Mouse (Mus musculus) hindbrain, postnatal 0 days (tissue): ENCODE data around the gene Itsn2. TPM values are rescaled to one million over a fixed set of nuclear protein-coding genes. Genes with fewer than 3 reads are reported as not detected.
"Not testable (repeated sequence)": the region's sequence is repeated elsewhere in the genome, so short reads cannot be mapped to it uniquely, and the experiment has no call there.

ENCODE experiments used
- ATAC-seq: fragments of 200-750 bp; cut with Nextera tagmentation; 2 replicates; pipeline ENCODE4 v1.8.0; 2017; ENCODE audit warnings: mild to moderate bottlenecking, moderate TSS enrichment, moderate library complexity
- DNase-seq: peaks from one replicate; pipeline ENCODE4 v3.0.0-alpha.2; 2015; ENCODE audit warnings: low spot score
- H3K27ac ChIP-seq: fragments of 300-500 bp; sonication (generic); 2 replicates; pipeline ENCODE4 v1.5.1; 2014; ENCODE audit warnings: mild to moderate bottlenecking
- H3K27me3 ChIP-seq: fragments of 300-500 bp; sonication (generic); 2 replicates; pipeline ENCODE4 v1.6.1; 2014; ENCODE audit warnings: low read length, mixed read lengths; ENCODE audit not compliant: insufficient read depth
- H3K36me3 ChIP-seq: fragments of 300-500 bp; sonication (generic); 2 replicates; pipeline ENCODE4 v1.6.1; 2014; ENCODE audit warnings: low read length, mixed read lengths; ENCODE audit not compliant: insufficient read depth
- H3K4me1 ChIP-seq: fragments of 300-500 bp; sonication (generic); 2 replicates; pipeline ENCODE4 v1.6.1; 2014; ENCODE audit warnings: antibody characterized with exemption, low read length, mixed read lengths; ENCODE audit not compliant: insufficient read depth
- H3K4me2 ChIP-seq: fragments of 300-500 bp; sonication (generic); 2 replicates; pipeline ENCODE4 v1.6.1; 2014; ENCODE audit warnings: low read depth, mild to moderate bottlenecking, low read length, moderate library complexity, mixed read lengths
- H3K4me3 ChIP-seq: fragments of 300-500 bp; sonication (generic); 2 replicates; pipeline ENCODE4 v1.5.1; 2014; ENCODE audit warnings: low read length
- H3K9ac ChIP-seq: fragments of 300-500 bp; sonication (generic); replicated peaks from 2 replicates; pipeline ENCODE4 v1.6.1; 2014; ENCODE audit warnings: mild to moderate bottlenecking, low read length, moderate library complexity, mixed read lengths
- H3K9me3 ChIP-seq: fragments of 300-500 bp; sonication (generic); 2 replicates; pipeline ENCODE4 v1.6.1; 2016; ENCODE audit warnings: low read length, mixed read lengths
- CTCF ChIP-seq: IDR thresholded peaks from 2 replicates; pipeline ENCODE4 v1.5.1; 2016; ENCODE audit warnings: antibody characterized with exemption, control low read depth, low read depth
- WGBS: fragments of 180-500 bp; shearing (Covaris S2); extraction: QIAGEN DNeasy Blood & Tissue Kit; methylation state at CpG from one replicate; pipeline ENCODE4 v1.1.7; 2014; 5-methylcytosine and 5-hydroxymethylcytosine counted together
- polyA plus RNA-seq: library from polyadenylated mRNA; unstranded; fragments of >200 nt; fragmentation: Nextera tagmentation; extraction: Ambion mirVana; gene quantifications from 2 replicates; pipeline ENCODE4 v1.2.1, GENCODE M21; 2015
- total RNA-seq: library from RNA; depleted of rRNA; stranded (reverse); fragments of >200 nt; gene quantifications from 2 replicates; pipeline ENCODE4 v1.2.3, GENCODE M21; 2014; rRNA removed

The Itsn2 gene
- total RNA-seq (14.3 and 27.7 TPM in 2 replicates), polyA plus RNA-seq (18.8 and 19.9 TPM in 2 replicates)

GRCm38 (mm10) chr12:4592541-4593165 is at the start of gene Itsn2, which contains the start of gene Gm3625:
TSS of gene Itsn2 (plus strand) at chr12:4592638.
TSS of gene Gm3625 (minus strand) at chr12:4592927.
- DNase-seq (peak; percentile 79), ATAC-seq (peak; percentile 88)
- no peaks in the 10 kb centered on the region for H3K27me3 ChIP-seq
- no peak for TF ChIP-seq CTCF
- WGBS, result under 1% methylated on average over 38 of the region's 49 CpGs
- no peaks in the 10 kb centered on the region for H3K4me1 ChIP-seq
- H3K4me2 ChIP-seq, result peak within 1 kb of the TSS; percentile 86
- peak within 1 kb of the TSS; percentile 74 for H3K4me3 ChIP-seq
- H3K9me3 ChIP-seq, result no peaks in the 10 kb centered on the region
- no peaks in the 10 kb centered on the region for H3K36me3 ChIP-seq
- peak within 1 kb of the TSS; percentile 94 for H3K9ac ChIP-seq
- peak within 1 kb of the TSS; percentile 85 for H3K27ac ChIP-seq

GRCm38 (mm10) chr12:4544400-4544919 is 48.0 kb upstream of the Itsn2 start:
- H3K9me3 ChIP-seq, result no peaks in the 10 kb centered on the region
- no peaks in the 10 kb centered on the region for H3K36me3 ChIP-seq
- DNase-seq, result no peak
- H3K4me3 ChIP-seq, result no peak overlapping the region
- no peak overlapping the region for H3K4me2 ChIP-seq
- H3K4me1 ChIP-seq, result peaks cover 3% of the 10 kb centered on the region; the same call in 1 of the 2 replicates
- 92% methylated on average over 5 of the region's 5 CpGs for WGBS
- TF ChIP-seq CTCF, result no peak
- no peak overlapping the region for H3K9ac ChIP-seq
- no peaks in the 10 kb centered on the region for H3K27me3 ChIP-seq
- ATAC-seq, result no peak
- no peak overlapping the region for H3K27ac ChIP-seq

GRCm38 (mm10) chr12:4545425-4545824 is 47.0 kb upstream of the Itsn2 start:
- Histone ChIP-seq H3K9me3 (no peaks in the 10 kb centered on the region), H3K9ac (no peak overlapping the region), H3K4me3 (no peak overlapping the region), H3K4me1 (peaks cover 3% of the 10 kb centered on the region; the same call in 1 of the 2 replicates), H3K36me3 (no peaks in the 10 kb centered on the region), H3K4me2 (no peak overlapping the region), H3K27me3 (no peaks in the 10 kb centered on the region), H3K27ac (no peak overlapping the region)
- ATAC-seq, result no peak
- no peak for DNase-seq
- TF ChIP-seq CTCF, result no peak

DNA sequence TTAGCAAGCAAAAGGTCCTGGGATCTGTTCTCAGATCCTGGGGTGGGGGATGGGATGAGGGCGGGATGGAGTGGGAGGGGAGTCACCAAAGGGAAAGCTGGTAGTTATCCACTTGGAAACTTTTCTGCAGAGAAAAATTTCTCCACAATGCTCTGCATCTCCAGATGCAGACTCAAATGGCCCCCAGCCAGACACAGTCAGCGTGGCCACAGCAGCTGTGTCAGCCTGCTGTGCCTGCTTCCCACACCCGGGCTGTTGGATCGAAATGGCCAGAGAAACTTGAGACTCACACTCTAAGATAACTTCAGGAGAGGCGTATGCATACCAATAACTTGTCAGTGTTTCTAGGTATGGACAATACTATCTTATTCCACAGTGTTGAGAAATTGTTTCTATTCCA is 45.9 kb upstream of the Itsn2 start:
- no peak for ATAC-seq
- Histone ChIP-seq H3K9me3 (no peaks in the 10 kb centered on the region), H3K4me2 (no peak overlapping the region), H3K36me3 (no peaks in the 10 kb centered on the region), H3K27ac (no peak overlapping the region), H3K4me3 (no peak overlapping the region), H3K9ac (no peak overlapping the region), H3K4me1 (peaks cover 3% of the 10 kb centered on the region; the same call in 1 of the 2 replicates), H3K27me3 (no peaks in the 10 kb centered on the region)
- WGBS, result 72% methylated on average over 5 of the region's 5 CpGs
- DNase-seq, result no peak
- TF ChIP-seq CTCF, result no peak

DNA sequence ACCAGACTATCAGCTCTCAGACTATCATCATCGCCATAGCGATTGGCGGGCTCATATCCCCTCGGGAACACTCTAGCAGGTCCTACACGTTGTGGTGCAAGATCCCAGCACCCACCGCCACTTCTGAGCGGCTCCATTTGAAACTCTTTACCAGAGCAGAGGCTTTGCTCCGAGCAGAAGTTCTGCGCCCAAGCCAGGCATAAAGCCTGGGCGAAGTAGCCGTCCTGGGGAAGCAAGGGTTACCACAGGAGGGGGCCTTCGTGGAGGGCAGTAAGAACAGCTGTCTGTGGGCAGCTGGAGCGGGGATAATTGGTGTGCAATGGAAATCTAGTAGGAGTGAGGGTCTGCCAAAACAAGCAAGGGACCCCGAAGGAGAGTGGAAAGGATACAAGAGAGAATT is 44.9 kb upstream of the Itsn2 start:
- H3K4me2 ChIP-seq, result no peak overlapping the region
- H3K9ac ChIP-seq, result no peak overlapping the region
- no peak overlapping the region for H3K27ac ChIP-seq
- no peak for TF ChIP-seq CTCF
- H3K9me3 ChIP-seq, result no peaks in the 10 kb centered on the region
- H3K27me3 ChIP-seq, result no peaks in the 10 kb centered on the region
- DNase-seq (peak; percentile 8), ATAC-seq (no peak)
- WGBS, result 44% methylated on average over 14 of the region's 14 CpGs
- peaks cover 3% of the 10 kb centered on the region; the same call in 1 of the 2 replicates for H3K4me1 ChIP-seq
- no peaks in the 10 kb centered on the region for H3K36me3 ChIP-seq
- H3K4me3 ChIP-seq, result no peak overlapping the region

DNA sequence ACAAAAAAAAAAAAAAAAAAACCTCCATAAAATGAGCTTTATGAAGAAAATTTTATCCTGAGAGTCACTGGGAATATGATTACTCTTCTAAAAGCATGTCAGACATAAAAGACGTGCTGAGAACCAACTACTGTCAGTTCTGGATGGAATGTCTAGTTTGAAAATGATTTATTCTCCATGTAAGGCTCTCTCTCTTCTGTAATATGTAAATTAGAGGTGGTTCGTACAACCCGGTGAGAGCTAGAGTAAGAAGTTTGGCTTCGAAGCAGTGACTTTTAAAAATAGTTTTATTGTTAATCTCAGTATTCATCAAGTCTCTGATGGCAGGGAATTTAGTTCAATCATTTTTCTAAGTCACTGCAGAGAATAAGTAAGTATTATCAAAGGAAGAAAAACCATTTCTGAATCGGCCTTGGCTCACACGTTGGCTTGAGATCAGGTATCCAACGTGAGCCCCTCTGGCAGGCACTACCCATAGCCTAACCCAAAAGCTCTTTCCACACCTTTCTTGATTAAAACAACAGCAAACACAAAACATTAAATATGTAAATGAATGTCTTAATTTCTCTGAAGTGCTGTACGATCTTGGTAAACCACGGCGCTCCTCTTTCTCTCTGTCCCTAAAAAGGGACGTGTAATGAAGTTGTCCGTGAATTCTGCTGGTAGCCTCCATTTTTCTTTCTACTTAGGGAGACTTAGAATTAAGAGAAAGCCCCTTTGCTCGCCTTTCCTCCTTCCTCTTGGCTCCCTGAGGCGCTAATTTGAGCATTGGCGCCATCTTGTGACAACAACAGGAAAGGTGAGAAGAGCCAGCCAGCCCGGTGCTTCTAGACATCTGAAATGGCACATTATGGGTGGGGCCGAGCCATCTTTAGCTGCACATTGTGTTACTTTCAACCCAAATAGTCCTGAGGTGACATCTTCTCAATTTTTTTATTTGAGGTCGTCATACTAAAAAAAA is 44.1 kb upstream of the Itsn2 start:
- no peaks in the 10 kb centered on the region for H3K9me3 ChIP-seq
- H3K27me3 ChIP-seq, result no peaks in the 10 kb centered on the region
- DNase-seq (peak; percentile 92), ATAC-seq (peak; percentile 80)
- H3K4me3 ChIP-seq, result peak overlapping the region; percentile 18; the same call in 1 of the 2 replicates
- H3K4me1 ChIP-seq, result peaks cover 3% of the 10 kb centered on the region; the same call in 1 of the 2 replicates
- 16% methylated on average over 18 of the region's 18 CpGs for WGBS
- H3K27ac ChIP-seq, result no peak overlapping the region
- no peak overlapping the region for H3K9ac ChIP-seq
- no peaks in the 10 kb centered on the region for H3K36me3 ChIP-seq
- peak overlapping the region; percentile 51 for H3K4me2 ChIP-seq
- TF ChIP-seq CTCF, result peak; percentile 88

GRCm38 (mm10) chr12:4553704-4554103 is 38.7 kb upstream of the Itsn2 start:
- not testable (repeated sequence) for H3K9me3 ChIP-seq, H3K4me1 ChIP-seq, DNase-seq, H3K36me3 ChIP-seq, H3K9ac ChIP-seq, ATAC-seq, H3K4me3 ChIP-seq, H3K27ac ChIP-seq, H3K27me3 ChIP-seq, H3K4me2 ChIP-seq
- WGBS, result 88% methylated on average over 3 of the region's 3 CpGs
